Mouse (Mus musculus) G1E (cell line): ENCODE measurements around the gene Inpp1.

Experiments used
- CTCF ChIP-seq: IDR thresholded peaks from 2 replicates; pipeline ENCODE4 v1.5.1; 2012; ENCODE audit warnings: low read depth, low read length, inconsistent platforms, mixed read lengths
- GATA1 ChIP-seq: IDR thresholded peaks from 2 replicates; pipeline ENCODE4 v1.6.1; 2012; ENCODE audit warnings: borderline replicate concordance, low read length, inconsistent platforms, mixed read lengths

- TF ChIP-seq CTCF (no peak), GATA1 (no peak)
Observed at GRCm38 (mm10) chr1:52816910-52817812, at the start of gene Inpp1.
